Mouse (Mus musculus): ENCODE measurements around the gene Olfr1499.
"Not testable (repeated sequence)": the region's sequence is repeated elsewhere in the genome, so short reads cannot be mapped to it uniquely, and the experiment has no call there.

Gene Olfr1499

DNA sequence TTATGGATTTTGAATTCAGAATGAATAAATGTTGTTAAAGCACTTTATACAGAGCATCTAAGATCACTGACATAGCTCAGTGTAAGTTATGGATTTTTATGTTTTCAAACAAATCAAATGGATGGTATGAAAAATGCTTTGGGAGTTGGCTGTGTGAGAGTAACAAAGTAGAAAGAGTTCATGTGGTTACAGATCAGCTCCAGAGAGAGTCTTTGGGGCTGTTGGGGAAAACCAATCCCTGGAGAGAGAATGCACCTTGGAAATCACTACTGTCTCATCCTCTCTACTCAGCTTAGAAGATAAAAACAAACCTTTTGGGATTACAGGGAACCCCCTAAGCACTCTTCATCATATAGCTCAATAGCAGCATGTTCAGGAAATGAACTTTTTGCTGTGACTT, at the start of gene Olfr1499:
Gene Olfr1499, minus strand, starts transcription at position 101 of the 400 bp plus-strand sequence.
- DNase-seq (ENCODE audit: low spot score in 2 of 2): no peak

GRCm38 (mm10) chr19:13861495-13861894, 42.2 kb upstream of the Olfr1499 start, which contains the start of gene Olfr1502:
Gene Olfr1502 (plus strand): TSS chr19:13861795.
- DNase-seq (ENCODE audit: low spot score in 2 of 2): no peak

- not testable (repeated sequence) for DNase-seq (ENCODE audit: low spot score in 2 of 2)
Measured at GRCm38 (mm10) chr19:13850592-13850991, 31.3 kb upstream of the Olfr1499 start, which contains the start of gene Olfr1501. Gene Olfr1501 (minus strand): TSS chr19:13850692.

DNA sequence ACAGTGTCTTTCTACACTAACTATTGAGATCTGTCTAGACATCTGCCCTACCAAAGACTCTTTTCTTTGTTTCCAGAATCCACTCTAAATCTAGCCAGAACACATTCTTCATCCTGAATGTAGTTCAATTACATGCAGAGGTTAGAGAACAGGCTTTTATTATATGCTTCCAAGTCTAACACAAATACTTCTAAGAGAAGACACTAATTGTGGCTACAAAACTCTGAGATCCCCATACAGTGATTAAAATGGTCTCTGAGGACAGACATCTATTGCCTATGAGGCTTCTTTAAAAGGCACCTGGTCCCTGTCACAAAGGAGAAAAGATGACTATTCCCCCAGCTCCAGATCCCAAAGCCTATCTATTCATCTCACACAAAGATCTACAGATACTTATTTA, 11.1 kb upstream of the Olfr1499 start, which contains the start of gene Olfr1500:
Gene Olfr1500, minus strand, starts transcription at position 101 of the 400 bp plus-strand sequence.
- DNase-seq (ENCODE audit: low spot score in 2 of 2): no peak

DNA sequence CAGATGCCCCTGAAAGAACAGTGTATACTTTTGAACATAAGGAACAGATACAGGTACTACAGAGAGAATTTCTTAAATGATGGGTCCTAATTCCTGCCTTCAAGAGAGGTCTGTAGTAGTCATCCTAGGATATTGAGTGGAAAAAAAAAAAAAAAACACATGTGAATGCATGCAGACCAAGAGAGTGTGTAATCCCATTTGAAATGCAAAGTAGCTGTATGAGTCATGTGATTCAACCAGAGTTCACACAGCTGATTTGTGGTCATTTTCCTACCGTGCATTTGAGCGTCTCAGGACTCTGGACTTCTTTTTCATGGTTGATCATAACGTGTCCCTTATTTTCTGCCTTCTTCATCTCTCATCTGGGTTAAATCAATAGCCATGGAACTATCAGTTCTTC, 9.2 kb upstream of the Olfr1499 start:
- no peak for DNase-seq (ENCODE audit: low spot score in 2 of 2)

- no peak for DNase-seq (ENCODE audit: low spot score in 2 of 2)
Measured at GRCm38 (mm10) chr19:13820847-13821246, 1.6 kb upstream of the Olfr1499 start.

GRCm38 (mm10) chr19:13818827-13819226, 420 bp downstream of the Olfr1499 start:
- DNase-seq (ENCODE audit: low spot score in 2 of 2): no peak

GRCm38 (mm10) chr19:13812823-13813222, 6.4 kb downstream of the Olfr1499 start:
- DNase-seq (ENCODE audit: low spot score in 2 of 2): no peak

GRCm38 (mm10) chr19:13805486-13805885, 13.8 kb downstream of the Olfr1499 start:
- not testable (repeated sequence) for DNase-seq (ENCODE audit: low spot score in 2 of 2)

- no peak for DNase-seq (ENCODE audit: low spot score in 2 of 2)
Measured at GRCm38 (mm10) chr19:13798102-13798501, 21.1 kb downstream of the Olfr1499 start, which contains the start of gene Olfr1497. Gene Olfr1497 (minus strand): TSS chr19:13798202.

- no peak for DNase-seq (ENCODE audit: low spot score in 2 of 2)
Measured at GRCm38 (mm10) chr19:13777578-13777977, 41.7 kb downstream of the Olfr1499 start, which contains the start of gene Olfr1496. Gene Olfr1496 (plus strand): TSS chr19:13777878.

DNA sequence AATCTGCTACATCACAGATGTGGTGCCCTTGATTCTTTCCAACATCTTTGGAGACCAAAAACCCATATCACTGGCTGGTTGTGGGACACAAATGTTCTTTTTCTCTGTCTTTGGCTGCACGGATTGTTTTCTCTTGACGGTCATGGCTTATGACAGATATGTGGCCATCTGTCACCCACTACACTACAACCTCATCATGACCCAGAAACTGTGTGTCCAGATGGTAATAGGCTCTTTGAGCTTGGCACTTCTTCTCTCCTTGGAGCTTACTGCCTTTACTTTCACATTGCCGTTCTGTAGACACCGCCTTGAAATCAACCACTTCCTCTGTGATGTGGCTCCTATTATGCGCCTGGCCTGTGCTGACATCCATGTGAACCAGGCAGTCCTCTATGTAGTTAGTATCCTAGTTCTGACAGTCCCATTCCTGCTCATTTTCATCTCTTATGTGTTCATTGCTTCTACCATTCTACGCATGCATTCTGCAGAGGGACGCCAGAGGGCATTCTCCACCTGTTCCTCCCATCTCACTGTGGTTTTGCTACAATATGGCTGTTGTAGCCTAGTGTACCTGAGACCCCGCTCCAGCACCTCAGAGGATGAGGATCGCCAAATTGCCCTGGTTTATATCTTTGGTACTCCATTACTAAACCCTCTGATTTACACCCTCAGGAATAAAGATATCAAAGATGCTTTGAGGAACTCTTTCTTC, 50.5 kb downstream of the Olfr1499 start:
- no peak for DNase-seq (ENCODE audit: low spot score in 2 of 2)

- DNase-seq (ENCODE audit: low spot score in 2 of 2): no peak
Measured at GRCm38 (mm10) chr19:13764306-13764705, 54.9 kb downstream of the Olfr1499 start, which contains the start of gene Olfr1495. Gene Olfr1495 (plus strand): TSS chr19:13764606.
